Mouse (Mus musculus) kidney, embryonic 14.5 days (tissue): ENCODE measurements at regions not wholly inside any gene's neighbourhood (a gene's known extent, or its start where the extent isn't known, plus 50 kb on each side); places are given as distances from the start of the nearest gene placed in this dataset.

Source experiments
- ATAC-seq: fragments of 200-750 bp; cut with Nextera tagmentation; 2 replicates; pipeline ENCODE4 v1.8.0; 2017; ENCODE audit warnings: moderate number of reproducible peaks, mild to moderate bottlenecking, moderate TSS enrichment, moderate library complexity; ENCODE audit not compliant: low FRiP score, low TSS enrichment
- H3K27ac ChIP-seq: fragments of 300-500 bp; sonication (generic); 2 replicates; pipeline ENCODE4 v1.5.1; 2014; ENCODE audit warnings: low read depth, mild to moderate bottlenecking, low read length, moderate library complexity, mixed read lengths
- H3K27me3 ChIP-seq: fragments of 300-500 bp; sonication (generic); 2 replicates; pipeline ENCODE4 v1.6.1; 2014; ENCODE audit warnings: mild to moderate bottlenecking, low read length; ENCODE audit not compliant: control insufficient read depth, insufficient read depth
- H3K36me3 ChIP-seq: fragments of 300-500 bp; sonication (generic); 2 replicates; pipeline ENCODE4 v1.6.1; 2014; ENCODE audit warnings: low read length, mixed read lengths; ENCODE audit not compliant: control insufficient read depth, insufficient read depth
- H3K4me1 ChIP-seq: fragments of 300-500 bp; sonication (generic); 2 replicates; pipeline ENCODE4 v1.6.1; 2014; ENCODE audit warnings: low read length, mixed read lengths; ENCODE audit not compliant: control insufficient read depth, insufficient read depth
- H3K4me2 ChIP-seq: fragments of 300-500 bp; sonication (generic); replicated peaks from 2 replicates; pipeline ENCODE4 v1.6.1; 2014; ENCODE audit warnings: low read depth, mild to moderate bottlenecking, low read length
- H3K4me3 ChIP-seq: fragments of 300-500 bp; sonication (generic); 2 replicates; pipeline ENCODE4 v1.5.1; 2014; ENCODE audit warnings: mild to moderate bottlenecking, low read length
- H3K9ac ChIP-seq: fragments of 300-500 bp; sonication (generic); 2 replicates; pipeline ENCODE4 v1.6.1; 2014; ENCODE audit warnings: low read depth, mild to moderate bottlenecking, low read length, moderate library complexity
- H3K9me3 ChIP-seq: fragments of 300-500 bp; sonication (generic); 2 replicates; pipeline ENCODE4 v1.6.1; 2016; ENCODE audit warnings: low read length; ENCODE audit not compliant: control insufficient read depth
- WGBS: fragments of 180-500 bp; shearing (Covaris S2); extraction: QIAGEN DNeasy Blood & Tissue Kit; methylation state at CpG from one replicate; pipeline ENCODE4 v1.1.7; 2014; 5-methylcytosine and 5-hydroxymethylcytosine counted together

GRCm38 (mm10) chr5:111601711-111602521, 131.8 kb upstream of the Gm26897 start:
- no peak overlapping the region for H3K4me2 ChIP-seq
- no peaks in the 10 kb centered on the region for H3K27me3 ChIP-seq
- no peaks in the 10 kb centered on the region for H3K9me3 ChIP-seq
- WGBS: 74% methylated on average over 24 of the region's 26 CpGs
- no peak overlapping the region for H3K4me3 ChIP-seq
- no peak; the same call in 1 of the 2 replicates for ATAC-seq
- H3K27ac ChIP-seq: no peak overlapping the region
- H3K9ac ChIP-seq: no peak overlapping the region
- no peaks in the 10 kb centered on the region for H3K36me3 ChIP-seq
- H3K4me1 ChIP-seq: peaks cover 9% of the 10 kb centered on the region; the same call in 1 of the 2 replicates

DNA sequence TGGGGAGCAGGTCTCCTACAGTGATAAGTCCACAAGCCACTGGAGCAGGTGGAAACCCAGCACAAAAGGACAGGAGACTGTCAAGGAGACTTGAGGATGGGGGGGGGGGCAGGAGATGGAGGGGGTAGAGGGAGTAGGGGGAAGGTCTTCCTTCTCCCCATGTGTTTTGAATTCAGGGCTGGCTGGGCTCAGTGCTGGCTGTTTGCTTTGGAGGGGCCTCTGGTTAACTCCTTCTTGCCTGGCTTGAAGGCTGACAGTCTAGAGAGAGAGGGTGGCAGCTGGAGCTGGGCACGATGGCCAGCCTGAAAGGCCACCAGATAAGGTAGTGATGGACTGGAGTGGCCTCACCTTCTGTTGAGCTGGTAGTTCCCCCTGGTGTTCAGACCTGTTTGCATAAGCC, 120.0 kb upstream of the Gm26897 start:
- Histone ChIP-seq H3K36me3 (no peaks in the 10 kb centered on the region), H3K4me1 (no peaks in the 10 kb centered on the region; the same call in 1 of the 2 replicates), H3K9me3 (peaks cover 3% of the 10 kb centered on the region; the same call in 1 of the 2 replicates), H3K27ac (no peak overlapping the region), H3K4me3 (no peak overlapping the region), H3K27me3 (no peaks in the 10 kb centered on the region; the same call in 1 of the 2 replicates), H3K4me2 (no peak overlapping the region), H3K9ac (no peak overlapping the region)
- ATAC-seq: no peak
- WGBS: 56% methylated on average over 1 of the region's 1 CpGs

DNA sequence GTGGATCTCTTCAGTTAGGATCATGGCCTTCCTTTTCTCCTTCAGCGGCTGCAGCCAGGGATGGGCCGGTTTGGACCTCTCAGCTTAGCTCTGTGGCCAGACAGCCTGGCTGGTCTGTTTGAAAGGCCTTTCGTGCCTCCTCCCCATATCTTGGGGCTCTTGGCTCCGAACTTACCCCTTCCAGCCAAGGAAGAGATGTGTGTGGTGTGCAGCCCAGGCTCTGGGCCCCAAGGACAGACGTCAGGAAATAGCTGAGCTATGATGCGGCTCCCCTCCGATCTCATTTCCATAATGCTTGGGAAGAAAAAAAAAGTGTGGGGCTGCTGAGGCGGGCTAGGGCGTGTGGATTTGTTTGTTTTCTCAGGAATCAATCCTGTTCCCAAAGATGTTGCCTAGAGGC, 113.8 kb upstream of the Gm26897 start:
- no peaks in the 10 kb centered on the region; the same call in none of the 2 replicates for H3K4me1 ChIP-seq
- no peaks in the 10 kb centered on the region for H3K9me3 ChIP-seq
- no peak overlapping the region for H3K27ac ChIP-seq
- H3K9ac ChIP-seq: 0 out of 2 replicates have a peak overlapping the region, but pooled peaks have one; percentile 9
- no peaks in the 10 kb centered on the region for H3K36me3 ChIP-seq
- 47% methylated on average over 8 of the region's 9 CpGs for WGBS
- no peak overlapping the region for H3K4me3 ChIP-seq
- no peak overlapping the region for H3K4me2 ChIP-seq
- ATAC-seq: 0 out of 2 replicates have a peak, but pooled peaks have one; percentile 42
- no peaks in the 10 kb centered on the region; the same call in 1 of the 2 replicates for H3K27me3 ChIP-seq

DNA sequence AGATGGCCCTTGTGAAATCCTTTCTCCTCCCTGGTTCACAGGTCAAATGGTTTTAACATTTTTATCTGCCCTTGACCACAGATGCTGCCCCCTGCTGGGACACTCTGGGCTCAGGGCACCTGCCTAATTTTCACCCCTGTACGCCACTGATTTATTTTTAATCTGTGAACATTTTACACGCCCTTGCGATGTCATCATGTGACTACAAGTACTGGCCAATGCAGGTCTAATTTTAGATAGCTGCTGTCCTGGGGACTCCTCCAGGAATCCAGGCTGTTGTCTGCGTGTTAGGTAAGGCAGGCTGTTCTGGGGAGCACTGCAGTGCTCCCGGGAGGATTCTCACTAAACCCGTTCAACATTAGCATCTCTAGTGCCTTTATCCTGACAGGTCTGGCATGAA, 113.1 kb upstream of the Gm26897 start:
- Histone ChIP-seq H3K27ac (no peak overlapping the region), H3K4me1 (no peaks in the 10 kb centered on the region; the same call in none of the 2 replicates), H3K9ac (no peak overlapping the region), H3K27me3 (no peaks in the 10 kb centered on the region; the same call in 1 of the 2 replicates), H3K36me3 (no peaks in the 10 kb centered on the region), H3K4me3 (no peak overlapping the region), H3K9me3 (no peaks in the 10 kb centered on the region), H3K4me2 (no peak overlapping the region)
- 75% methylated on average over 6 of the region's 6 CpGs for WGBS
- ATAC-seq: no peak; the same call in 1 of the 2 replicates

- H3K4me2 ChIP-seq: no peak overlapping the region
- H3K4me3 ChIP-seq: no peak overlapping the region
- H3K4me1 ChIP-seq: no peaks in the 10 kb centered on the region; the same call in none of the 2 replicates
- H3K27me3 ChIP-seq: no peaks in the 10 kb centered on the region
- ATAC-seq: no peak
- H3K36me3 ChIP-seq: no peaks in the 10 kb centered on the region
- no peak overlapping the region for H3K9ac ChIP-seq
- WGBS: 77% methylated on average over 5 of the region's 5 CpGs
- H3K27ac ChIP-seq: no peak overlapping the region
- no peaks in the 10 kb centered on the region for H3K9me3 ChIP-seq
These were observed 111.2 kb upstream of the Gm26897 start for GRCm38 (mm10) chr5:111622481-111622880.

- no peak for ATAC-seq
- Histone ChIP-seq H3K4me1 (peaks cover 5% of the 10 kb centered on the region), H3K36me3 (no peaks in the 10 kb centered on the region), H3K9me3 (no peaks in the 10 kb centered on the region), H3K4me2 (no peak overlapping the region), H3K27ac (no peak overlapping the region), H3K9ac (no peak overlapping the region), H3K4me3 (no peak overlapping the region), H3K27me3 (no peaks in the 10 kb centered on the region)
- 38% methylated on average over 6 of the region's 6 CpGs for WGBS
These were observed 107.4 kb upstream of the Gm26897 start for GRCm38 (mm10) chr5:111626273-111626798.

DNA sequence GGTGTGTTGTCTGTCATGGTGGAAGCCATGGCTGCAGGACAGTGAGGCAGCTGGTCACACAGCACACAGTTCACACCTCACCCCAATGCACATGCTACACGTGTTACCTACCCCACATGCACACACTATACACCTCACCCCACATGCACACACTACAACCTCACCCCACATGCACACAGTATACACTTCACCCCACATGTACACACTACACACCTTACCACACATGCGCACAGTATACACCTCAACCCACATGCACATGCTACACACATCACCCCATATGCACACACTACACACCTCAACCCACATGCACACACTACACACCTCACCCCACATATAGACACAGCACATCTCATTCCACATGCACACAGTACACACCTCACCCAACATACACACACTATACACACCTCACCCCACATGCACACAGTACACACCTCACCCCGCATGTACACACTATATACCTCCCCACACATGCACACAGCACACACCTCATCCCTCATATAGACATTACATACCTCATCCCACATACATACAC, 103.3 kb upstream of the Gm26897 start:
- Histone ChIP-seq H3K27ac (no peak overlapping the region), H3K4me3 (no peak overlapping the region), H3K9ac (no peak overlapping the region), H3K4me2 (no peak overlapping the region), H3K27me3 (no peaks in the 10 kb centered on the region), H3K9me3 (peaks cover 4% of the 10 kb centered on the region; the same call in 1 of the 2 replicates), H3K36me3 (no peaks in the 10 kb centered on the region), H3K4me1 (peaks cover 15% of the 10 kb centered on the region)
- 97% methylated on average over 3 of the region's 3 CpGs for WGBS
- no peak for ATAC-seq

GRCm38 (mm10) chr5:111631572-111632161, 102.1 kb upstream of the Gm26897 start:
- H3K9ac ChIP-seq: peak overlapping the region; percentile 9; the same call in 1 of the 2 replicates
- H3K4me2 ChIP-seq: peak overlapping the region; percentile 15; the same call in 1 of the 2 replicates
- H3K27ac ChIP-seq: peak overlapping the region; percentile 90
- 25% methylated on average over 18 of the region's 18 CpGs for WGBS
- ATAC-seq: peak; percentile 72
- no peaks in the 10 kb centered on the region for H3K27me3 ChIP-seq
- H3K9me3 ChIP-seq: peaks cover 4% of the 10 kb centered on the region; the same call in 1 of the 2 replicates
- H3K36me3 ChIP-seq: no peaks in the 10 kb centered on the region
- no peak overlapping the region for H3K4me3 ChIP-seq
- H3K4me1 ChIP-seq: peaks cover 15% of the 10 kb centered on the region
